Mouse (Mus musculus): ENCODE results near the gene Chmp1a. TPM values are rescaled to one million over a fixed set of nuclear protein-coding genes. Genes with fewer than 3 reads are reported as not detected.
A peak's percentile ranks its signal among the peaks of the same experiment; 100 is the strongest.

Chmp1a gene
- total and polyA plus RNA-seq, 2 experiments from 2014 or later: 207 to 247 TPM

- ATAC-seq (no peak), DNase-seq (no peak)
- TF ChIP-seq CTCF (IDR thresholded peaks at IDR 0.05; ENCODE audit: low read depth): no peak
- Histone ChIP-seq H3K4me2 (ENCODE audit: low read depth) (no peak overlapping the region), H3K36me3 (ENCODE audit: insufficient read depth) (peaks cover 57% of the 10 kb centered on the region), H3K27ac (ENCODE audit: low read depth, low read length) (no peak overlapping the region), H3K4me3 (ENCODE audit: low read depth, low read length) (no peak overlapping the region), H3K9me3 (ENCODE audit: low read length) (no peaks in the 10 kb centered on the region), H3K27me3 (ENCODE audit: insufficient read depth, low read length) (no peaks in the 10 kb centered on the region), H3K9ac (no peak overlapping the region), H3K4me1 (ENCODE audit: insufficient read depth) (no peaks in the 10 kb centered on the region)
- WGBS: 92% methylated on average over 7 of the region's 7 CpGs
These were observed 29.8 kb upstream of the Chmp1a start for GRCm38 (mm10) chr8:123242107-123242923.

GRCm38 (mm10) chr8:123239398-123239797, 26.8 kb upstream of the Chmp1a start:
- Histone ChIP-seq H3K9ac (no peak overlapping the region), H3K9me3 (ENCODE audit: low read length) (no peaks in the 10 kb centered on the region), H3K4me1 (ENCODE audit: insufficient read depth) (peaks cover 15% of the 10 kb centered on the region), H3K4me3 (ENCODE audit: low read depth, low read length) (no peak overlapping the region), H3K27ac (ENCODE audit: low read depth, low read length) (no peak overlapping the region), H3K27me3 (ENCODE audit: insufficient read depth, low read length) (peaks cover 7% of the 10 kb centered on the region; the same call in 1 of the 2 replicates), H3K4me2 (ENCODE audit: low read depth) (no peak overlapping the region), H3K36me3 (ENCODE audit: insufficient read depth) (peaks cover 29% of the 10 kb centered on the region)
- DNase-seq (no peak), ATAC-seq (no peak)
- TF ChIP-seq CTCF (IDR thresholded peaks at IDR 0.05; ENCODE audit: low read depth): no peak
- 86% methylated on average over 10 of the region's 10 CpGs for WGBS

GRCm38 (mm10) chr8:123235520-123236497, 23.2 kb upstream of the Chmp1a start, which contains the start of gene Spata2l:
Spata2l (minus strand) TSS chr8:123236233.
- ATAC-seq (peak; percentile 84), DNase-seq (peak; percentile 75)
- peak within 1 kb of the TSS; percentile 54 for H3K4me3 ChIP-seq (ENCODE audit: low read depth, low read length)
- H3K9ac ChIP-seq: peak within 1 kb of the TSS; percentile 64
- H3K4me1 ChIP-seq (ENCODE audit: insufficient read depth): peaks cover 15% of the 10 kb centered on the region
- WGBS: 2% methylated on average over 57 of the region's 57 CpGs
- H3K27me3 ChIP-seq (ENCODE audit: insufficient read depth, low read length): peaks cover 7% of the 10 kb centered on the region; the same call in 1 of the 2 replicates
- no peaks in the 10 kb centered on the region for H3K36me3 ChIP-seq (ENCODE audit: insufficient read depth)
- H3K27ac ChIP-seq (ENCODE audit: low read depth, low read length): 0 out of 2 replicates have a peak within 1 kb of the TSS, but pooled peaks have one; percentile 15
- peak within 1 kb of the TSS; percentile 84 for H3K4me2 ChIP-seq (ENCODE audit: low read depth)
- peak; percentile 49 for TF ChIP-seq CTCF (IDR thresholded peaks at IDR 0.05; ENCODE audit: low read depth)
- no peaks in the 10 kb centered on the region for H3K9me3 ChIP-seq (ENCODE audit: low read length)

GRCm38 (mm10) chr8:123234918-123235519, 22.5 kb upstream of the Chmp1a start:
- peak; percentile 81 for DNase-seq

GRCm38 (mm10) chr8:123233760-123234159, 21.2 kb upstream of the Chmp1a start:
- WGBS: 80% methylated on average over 11 of the region's 11 CpGs
- Histone ChIP-seq H3K4me1 (ENCODE audit: insufficient read depth) (peaks cover 15% of the 10 kb centered on the region), H3K27me3 (ENCODE audit: insufficient read depth, low read length) (peaks cover 7% of the 10 kb centered on the region; the same call in 1 of the 2 replicates), H3K9ac (no peak overlapping the region), H3K36me3 (ENCODE audit: insufficient read depth) (0 out of 2 replicates have a peak, but pooled peaks cover 3% of the 10 kb centered on the region), H3K4me2 (ENCODE audit: low read depth) (no peak overlapping the region), H3K27ac (ENCODE audit: low read depth, low read length) (no peak overlapping the region), H3K4me3 (ENCODE audit: low read depth, low read length) (no peak overlapping the region), H3K9me3 (ENCODE audit: low read length) (no peaks in the 10 kb centered on the region)
- ATAC-seq (no peak), DNase-seq (no peak)
- no peak for TF ChIP-seq CTCF (IDR thresholded peaks at IDR 0.05; ENCODE audit: low read depth)

More at GRCm38 (mm10) chr8:123234918-123235519, 22.5 kb upstream of the Chmp1a start:
- H3K4me1 ChIP-seq (ENCODE audit: insufficient read depth): peaks cover 15% of the 10 kb centered on the region
- H3K9me3 ChIP-seq (ENCODE audit: low read length): no peaks in the 10 kb centered on the region
- ATAC-seq: peak; percentile 21; the same call in 1 of the 2 replicates
- H3K27ac ChIP-seq (ENCODE audit: low read depth, low read length): no peak overlapping the region
- peak overlapping the region; percentile 54 for H3K4me3 ChIP-seq (ENCODE audit: low read depth, low read length)
- peak overlapping the region; percentile 64 for H3K9ac ChIP-seq
- H3K27me3 ChIP-seq (ENCODE audit: insufficient read depth, low read length): peaks cover 7% of the 10 kb centered on the region; the same call in 1 of the 2 replicates
- no peaks in the 10 kb centered on the region for H3K36me3 ChIP-seq (ENCODE audit: insufficient read depth)
- no peak for TF ChIP-seq CTCF (IDR thresholded peaks at IDR 0.05; ENCODE audit: low read depth)
- H3K4me2 ChIP-seq (ENCODE audit: low read depth): peak overlapping the region; percentile 84
- WGBS: 31% methylated on average over 13 of the region's 13 CpGs

GRCm38 (mm10) chr8:123233300-123233699, 20.7 kb upstream of the Chmp1a start:
- TF ChIP-seq CTCF (IDR thresholded peaks at IDR 0.05; ENCODE audit: low read depth): no peak
- no peak for ATAC-seq
- H3K4me3 ChIP-seq (ENCODE audit: low read depth, low read length): no peak overlapping the region
- no peak for DNase-seq
- H3K27me3 ChIP-seq (ENCODE audit: insufficient read depth, low read length): peaks cover 7% of the 10 kb centered on the region; the same call in 1 of the 2 replicates
- no peak overlapping the region for H3K9ac ChIP-seq
- H3K36me3 ChIP-seq (ENCODE audit: insufficient read depth): 0 out of 2 replicates have a peak, but pooled peaks cover 7% of the 10 kb centered on the region
- no peak overlapping the region for H3K4me2 ChIP-seq (ENCODE audit: low read depth)
- no peaks in the 10 kb centered on the region for H3K9me3 ChIP-seq (ENCODE audit: low read length)
- no peak overlapping the region for H3K27ac ChIP-seq (ENCODE audit: low read depth, low read length)
- WGBS: 55% methylated on average over 13 of the region's 13 CpGs
- H3K4me1 ChIP-seq (ENCODE audit: insufficient read depth): peaks cover 15% of the 10 kb centered on the region
